24 mouse cellular contexts compared by ENCODE assay signal in genomic region chr14:20175705-20176104, GRCm38 (mm10). TPM values are rescaled to one million over a fixed set of nuclear protein-coding genes. Genes with fewer than 3 reads are reported as not detected.
A peak's percentile ranks its signal among the peaks of the same experiment; 100 is the strongest.
DNase-seq lines count a peak whose midpoint lies in the region; ATAC-seq and TF ChIP-seq lines count a peak whose summit lies in the region.
"Had no signal": no experiment of that assay in that cellular context is flagged by ENCODE, and none has a peak within 500 bp of the region (broad histone marks: within the 10 kb centered on the region; RNA-seq: fewer than 3 reads in every experiment).

No protein-coding gene starts in this region.

- TF ChIP-seq EP300 in CH12.LX (IDR thresholded peaks at IDR 0.05; ENCODE audit: low read length) = peak; percentile 17; the same call in 1 of the 2 replicates
- no peak for TF ChIP-seq EP300 in liver, postnatal 0 days (IDR thresholded peaks at IDR 0.05; ENCODE audit: low read depth)

- peaks cover 8% of the 10 kb centered on the region for H3K36me3 ChIP-seq in kidney, adult 2 months (ENCODE audit: control insufficient read depth, insufficient read depth, low read length)
- H3K36me3 ChIP-seq in kidney, embryonic 15.5 days = no peaks in the 10 kb centered on the region
- H3K36me3 ChIP-seq in CH12.LX (replicated peaks in 1 of 2; ENCODE audit: control insufficient read depth in 1 of 2, insufficient read depth in 1 of 2, low read length in 1 of 2) (peaks cover 0 to 11% of the 10 kb centered on the region in 2 experiments), ES-E14 (ENCODE audit: control insufficient read depth, insufficient read depth, low read length, poor library complexity, severe bottlenecking) (peaks cover 11% of the 10 kb centered on the region)
- H3K36me3 ChIP-seq in liver, postnatal 0 days (replicated peaks; ENCODE audit: insufficient read depth, low read length) = no peaks in the 10 kb centered on the region
- H3K36me3 ChIP-seq: embryonic facial prominence, embryonic 13.5 days; embryonic facial prominence, embryonic 15.5 days; forebrain, embryonic 12.5 days had no signal

- in situ Hi-C loops in CH12.LX (cut with MboI; ENCODE audit: low pct_ligation_motif_present, low pct_unique_long_range_greater_than_20kb, low sequenced_read_pairs) = loop anchor here (5.0 kb wide), 1 partner anchor 53 kb away; no protein-coding TSS in a partner anchor
- in situ Hi-C loops in ES-E14 (cut with MboI; ENCODE audit: low sequenced_read_pairs in 2 of 2, unreplicated experiment in 2 of 2) = no loop called here

- peaks cover 80% of the 10 kb centered on the region for H3K79me2 ChIP-seq in CH12.LX (replicated peaks; ENCODE audit: control insufficient read depth, extremely low read depth, insufficient read depth, poor library complexity, severe bottlenecking)

- H3K4me3 ChIP-seq in kidney, adult 2 months (ENCODE audit: insufficient read depth, low read depth, low read length) = no peak overlapping the region
- no peak overlapping the region for H3K4me3 ChIP-seq in kidney, embryonic 15.5 days (replicated peaks)
- H3K4me3 ChIP-seq in CH12.LX (replicated peaks in 1 of 3; ENCODE audit: low read depth in 2 of 3, low read length in 2 of 3, poor library complexity in 1 of 3) (no peak overlapping the region), ES-E14 (ENCODE audit: insufficient read depth in 1 of 2, low read depth in 1 of 2, low read length in 2 of 2, poor library complexity in 1 of 2, severe bottlenecking in 1 of 2) (peak overlapping the region in 1 of 2 experiments; percentile 4; a peak in 1 of 4 replicates)
- no peak overlapping the region for H3K4me3 ChIP-seq in liver, postnatal 0 days (ENCODE audit: low read depth, low read length)
- H3K4me3 ChIP-seq: embryonic facial prominence, embryonic 13.5 days; embryonic facial prominence, embryonic 15.5 days; erythroblast, embryonic 14.5 days; forebrain, embryonic 10.5 days; forebrain, embryonic 12.5 days had no signal

- no peak for ATAC-seq in kidney, embryonic 15.5 days (replicated peaks; ENCODE audit: low FRiP score)
- ATAC-seq in cerebellum, adult (ENCODE audit: insufficient number of reproducible peaks, low FRiP score, low TSS enrichment) = no peak
- ATAC-seq in liver, postnatal 0 days = no peak
- ATAC-seq: CD4-positive, CD25-positive, alpha-beta regulatory T cell, adult 4 months; forebrain, embryonic 14.5 days; forebrain, embryonic 16.5 days had no signal

- DNase-seq in kidney, adult 2 months = no peak
- no peak for DNase-seq in CH12.LX (ENCODE audit: extremely low read depth)
- DNase-seq in ES-E14 (ENCODE audit: low read depth, low spot score) = no peak
- no peak for DNase-seq in liver, postnatal 0 days
- DNase-seq: adrenal gland, adult 2 months; adrenal gland, postnatal 10 days; adrenal gland, postnatal 25 days; B cell, adult 2 months; cerebellum, adult 11-12 months; cerebellum, adult 2 months; cerebellum, adult 9-10 months; cerebellum, postnatal 14 days; cerebellum, postnatal 36 days; embryo, embryonic 11 days had no signal

- no peak for TF ChIP-seq POLR2A in kidney, adult 2 months (IDR thresholded peaks at IDR 0.05; ENCODE audit: low read depth, low read length)
- TF ChIP-seq POLR2A in CH12.LX (IDR thresholded peaks at IDR 0.05; ENCODE audit: low read depth, low read length) = no peak

- H3K9me3 ChIP-seq in kidney, embryonic 15.5 days (replicated peaks) = no peaks in the 10 kb centered on the region
- H3K9me3 ChIP-seq in CH12.LX (replicated peaks; ENCODE audit: low read length) (no peaks in the 10 kb centered on the region), ES-E14 (ENCODE audit: control insufficient read depth, insufficient read depth, low read depth, low read length) (no peaks in the 10 kb centered on the region)
- no peaks in the 10 kb centered on the region for H3K9me3 ChIP-seq in liver, postnatal 0 days (ENCODE audit: low read length)
- H3K9me3 ChIP-seq: embryonic facial prominence, embryonic 13.5 days; embryonic facial prominence, embryonic 15.5 days; forebrain, embryonic 10.5 days; forebrain, embryonic 12.5 days had no signal

- peak overlapping the region; percentile 29; the same call in 1 of the 2 replicates for H3K27ac ChIP-seq in kidney, adult 2 months (ENCODE audit: insufficient read depth, low read depth, low read length)
- H3K27ac ChIP-seq in kidney, embryonic 15.5 days = no peak overlapping the region
- H3K27ac ChIP-seq in CH12.LX (ENCODE audit: insufficient read depth, low read depth) (peak overlapping the region; percentile 82), ES-E14 (ENCODE audit: insufficient read depth, low read depth, low read length, poor library complexity, severe bottlenecking) (peak overlapping the region; percentile 4; the same call in 1 of the 2 replicates)
- no peak overlapping the region; the same call in 1 of the 2 replicates for H3K27ac ChIP-seq in liver, postnatal 0 days (ENCODE audit: low read depth)
- H3K27ac ChIP-seq: embryonic facial prominence, embryonic 13.5 days; embryonic facial prominence, embryonic 15.5 days; forebrain, embryonic 10.5 days; forebrain, embryonic 12.5 days had no signal

- H3K9ac ChIP-seq in kidney, embryonic 15.5 days = no peak overlapping the region
- H3K9ac ChIP-seq in CH12.LX (ENCODE audit: insufficient read depth, low read depth) (0 out of 2 replicates have a peak overlapping the region, but pooled peaks have one; percentile 0), ES-E14 (ENCODE audit: insufficient read depth, low read depth, low read length, poor library complexity, severe bottlenecking) (no peak overlapping the region)
- H3K9ac ChIP-seq in liver, postnatal 0 days (replicated peaks) = no peak overlapping the region
- H3K9ac ChIP-seq: embryonic facial prominence, embryonic 13.5 days; embryonic facial prominence, embryonic 15.5 days; forebrain, embryonic 12.5 days had no signal

- H3K27me3 ChIP-seq in kidney, adult 2 months (replicated peaks; ENCODE audit: control insufficient read depth, insufficient read depth, low read length) = no peaks in the 10 kb centered on the region
- H3K27me3 ChIP-seq in kidney, embryonic 15.5 days = no peaks in the 10 kb centered on the region
- no peaks in the 10 kb centered on the region for H3K27me3 ChIP-seq in CH12.LX (replicated peaks)
- H3K27me3 ChIP-seq in liver, postnatal 0 days (ENCODE audit: insufficient read depth, low read length) = no peaks in the 10 kb centered on the region
- H3K27me3 ChIP-seq: embryonic facial prominence, embryonic 15.5 days; forebrain, embryonic 12.5 days had no signal

- H3K4me1 ChIP-seq in kidney, adult 2 months (ENCODE audit: control insufficient read depth, insufficient read depth, low read length) = peaks cover 24% of the 10 kb centered on the region; the same call in 1 of the 2 replicates
- H3K4me1 ChIP-seq in kidney, embryonic 15.5 days = peaks cover 58% of the 10 kb centered on the region
- H3K4me1 ChIP-seq in CH12.LX (ENCODE audit: control insufficient read depth in 1 of 2, insufficient read depth in 2 of 2) (peaks cover 26 to 75% of the 10 kb centered on the region in 2 experiments), ES-E14 (ENCODE audit: control insufficient read depth in 2 of 2, insufficient read depth in 2 of 2, low read length in 2 of 2, poor library complexity in 1 of 2) (peaks cover 13 to 18% of the 10 kb centered on the region in 2 experiments)
- H3K4me1 ChIP-seq in liver, postnatal 0 days (ENCODE audit: insufficient read depth) = peaks cover 42% of the 10 kb centered on the region

- no peak overlapping the region for H3K4me2 ChIP-seq in kidney, embryonic 15.5 days
- H3K4me2 ChIP-seq in CH12.LX (ENCODE audit: insufficient read depth, low read depth, poor library complexity, severe bottlenecking) = peak overlapping the region; percentile 41; the same call in 1 of the 2 replicates
- H3K4me2 ChIP-seq in liver, postnatal 0 days (ENCODE audit: low read depth, low read length) = no peak overlapping the region
- H3K4me2 ChIP-seq: embryonic facial prominence, embryonic 13.5 days; embryonic facial prominence, embryonic 15.5 days; forebrain, embryonic 12.5 days had no signal

- 66% methylated on average over 4 of the region's 4 CpGs for WGBS in kidney, adult 2 months
- 83% methylated on average over 4 of the region's 4 CpGs for WGBS in kidney, embryonic 15.5 days
- WGBS in liver, postnatal 0 days (ENCODE audit: insufficient replicate concordance) = 65% methylated on average over 4 of the region's 4 CpGs

- TF ChIP-seq RAD21 in CH12.LX (IDR thresholded peaks at IDR 0.05; ENCODE audit: low read depth, low read length) = no peak

- TF ChIP-seq CTCF in kidney, adult 2 months (conservative IDR thresholded peaks at IDR 0.05; ENCODE audit: insufficient read depth, insufficient read length, low read depth, low read length) = no peak
- no peak for TF ChIP-seq CTCF in CH12.LX (conservative IDR thresholded peaks at IDR 0.05 in 1 of 2, IDR thresholded peaks at IDR 0.05 in 1 of 2; ENCODE audit: low read depth in 2 of 2, low read length in 2 of 2)
- TF ChIP-seq CTCF in liver, postnatal 0 days (IDR thresholded peaks at IDR 0.05; ENCODE audit: low read depth) = no peak

- dilution Hi-C loops in CH12.LX (cut with MboI; ENCODE audit: extremely low pct_ligation_motif_present, extremely low pct_unique_long_range_greater_than_20kb, low sequenced_read_pairs) = no loop called here

TF ChIP-seq in CH12.LX, 34 proteins besides CTCF, POLR2A, EP300 and RAD21 (continues in another document):
- TF ChIP-seq E2F4 (IDR thresholded peaks at IDR 0.05; ENCODE audit: insufficient replicate concordance, low read depth, low read length) = no peak
- peak; percentile 36; the same call in 1 of the 2 replicates for TF ChIP-seq ZNF384 (IDR thresholded peaks at IDR 0.05; ENCODE audit: low read depth, low read length)

TF ChIP-seq in ES-E14, 5 proteins besides CTCF, POLR2A, EP300 and RAD21 (continues in another document):
- TF ChIP-seq ZNF384 (IDR thresholded peaks at IDR 0.05; ENCODE audit: low read depth, low read length) (no peak), CHD2 (IDR thresholded peaks at IDR 0.05; ENCODE audit: low read depth, low read length) (no peak), HCFC1 (IDR thresholded peaks at IDR 0.05; ENCODE audit: borderline replicate concordance, insufficient read depth, low read length) (no peak)

RNA-seq across cellular contexts. Expression of gene Kcnk5, which starts 5.9 kb away (rescaled TPM):
- 32.0 and 34.2 TPM in 2 replicates for polyA plus RNA-seq in kidney, adult 2 months (2012; rRNA removed)
- 15.8 and 17.3 TPM in 2 replicates for polyA plus RNA-seq in kidney, embryonic 15.5 days (2015; fragmentation: Nextera tagmentation; extraction: Ambion mirVana)
- 11.7 and 12.3 TPM in 2 replicates for total RNA-seq in CH12.LX (2012; rRNA removed)
- total RNA-seq in CH12.LX (2014; rRNA removed) = 8.7 and 9.0 TPM in 2 replicates
- 12.5 and 14.1 TPM in 2 replicates for polyA plus RNA-seq in CH12.LX (2012; ENCODE audit: insufficient read length, low read depth)
- 68.6 and 129 TPM in 2 replicates for total RNA-seq in ES-E14 (2012; rRNA removed)
- polyA plus RNA-seq in liver, postnatal 0 days (2015; fragmentation: Nextera tagmentation; extraction: Ambion mirVana) = 4.5 and 5.1 TPM in 2 replicates

RNA-seq across cellular contexts. Expression of gene Saysd1, which starts 37.4 kb away (rescaled TPM):
- 10.8 and 11.4 TPM in 2 replicates for polyA plus RNA-seq in kidney, adult 2 months (2012; rRNA removed)
- 11.1 and 12.3 TPM in 2 replicates for polyA plus RNA-seq in kidney, embryonic 15.5 days (2015; fragmentation: Nextera tagmentation; extraction: Ambion mirVana)
- total RNA-seq in CH12.LX (2012; rRNA removed) = 5.9 and 6.0 TPM in 2 replicates
- total RNA-seq in CH12.LX (2014; rRNA removed) = 6.3 and 6.6 TPM in 2 replicates
- polyA plus RNA-seq in CH12.LX (2012; ENCODE audit: insufficient read length, low read depth) = 5.3 and 5.5 TPM in 2 replicates
- total RNA-seq in ES-E14 (2012; rRNA removed) = 7.2 and 11.7 TPM in 2 replicates
- polyA plus RNA-seq in liver, postnatal 0 days (2015; fragmentation: Nextera tagmentation; extraction: Ambion mirVana) = 9.6 and 11.0 TPM in 2 replicates

Comparison
In these comparisons a context has a peak if more than half of its experiments do, and no peak if none do; other contexts are left out.
1. H3K27ac ChIP-seq: peak in kidney, adult 2 months (single experiment), CH12.LX (single experiment) and ES-E14 (single experiment); none in kidney, embryonic 15.5 days (single experiment) and liver, postnatal 0 days (single experiment).